Mouse (Mus musculus) thymus, postnatal 0 days (tissue): ENCODE data around the gene Lig1. TPM values are rescaled to one million over a fixed set of nuclear protein-coding genes. Genes with fewer than 3 reads are reported as not detected.
"Not testable (repeated sequence)": the region's sequence is repeated elsewhere in the genome, so short reads cannot be mapped to it uniquely, and the experiment has no call there.

Experiments used
- DNase-seq: peaks from one replicate; pipeline ENCODE4 v3.0.0-alpha.2; 2015; ENCODE audit warnings: low spot score
- polyA plus RNA-seq: library from polyadenylated mRNA; unstranded; fragments of >200 nt; fragmentation: Nextera tagmentation; extraction: Ambion mirVana; gene quantifications from 2 replicates; pipeline ENCODE4 v1.2.1, GENCODE M21; 2015

Gene Lig1
- polyA plus RNA-seq = 125 and 129 TPM in 2 replicates

- DNase-seq = no peak
Observed at GRCm38 (mm10) chr7:13277081-13277480, at the start of gene Lig1. Gene Lig1 (plus strand): TSS chr7:13277283.

- no peak for DNase-seq
Observed at GRCm38 (mm10) chr7:13260746-13261700, 16.1 kb upstream of the Lig1 start.

GRCm38 (mm10) chr7:13263851-13264250, 13.2 kb upstream of the Lig1 start:
- no peak for DNase-seq

DNA sequence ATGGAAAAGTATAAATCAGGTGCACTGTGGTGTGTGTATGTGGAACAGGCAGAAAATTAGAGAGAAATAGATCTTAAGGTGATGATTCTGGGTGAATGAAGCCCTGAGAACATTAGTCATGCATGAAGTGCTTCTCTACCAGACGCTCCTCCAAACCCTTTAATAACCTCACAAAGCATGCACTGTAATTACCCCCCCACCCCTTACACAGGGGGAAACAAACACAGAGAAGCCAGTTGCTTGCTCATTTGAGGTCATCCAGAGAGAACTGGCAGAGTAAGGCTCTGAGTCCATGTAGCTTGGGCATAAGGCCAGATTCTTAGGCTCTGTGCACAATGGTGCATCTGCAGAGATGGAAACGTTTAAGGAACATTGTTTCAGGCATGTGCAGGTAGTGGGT, 12.7 kb upstream of the Lig1 start:
- DNase-seq = no peak

DNA sequence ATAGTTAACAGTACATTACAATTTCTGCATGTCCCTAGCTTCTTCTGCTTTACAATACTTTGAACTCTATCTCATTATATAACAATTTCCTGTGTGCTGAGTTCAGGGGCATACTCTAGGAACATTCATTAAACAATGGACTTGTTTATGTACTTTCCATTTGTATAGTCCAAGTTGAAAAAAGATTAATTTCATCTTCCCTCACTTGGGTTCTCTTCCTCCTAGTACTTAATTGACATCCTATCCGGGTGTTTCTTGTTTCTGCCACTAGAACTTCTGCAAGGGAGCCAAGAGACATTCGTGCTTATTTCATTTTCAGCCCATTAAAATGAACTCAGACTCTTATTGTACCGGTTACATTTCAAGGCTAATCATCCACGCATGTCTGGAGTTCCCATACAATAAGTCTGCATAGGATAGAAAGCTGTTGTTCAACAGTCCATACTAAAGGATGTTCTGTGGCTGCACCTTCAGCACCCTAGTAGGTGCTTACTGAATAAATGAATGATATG, 8.3 kb upstream of the Lig1 start:
- no peak for DNase-seq

DNA sequence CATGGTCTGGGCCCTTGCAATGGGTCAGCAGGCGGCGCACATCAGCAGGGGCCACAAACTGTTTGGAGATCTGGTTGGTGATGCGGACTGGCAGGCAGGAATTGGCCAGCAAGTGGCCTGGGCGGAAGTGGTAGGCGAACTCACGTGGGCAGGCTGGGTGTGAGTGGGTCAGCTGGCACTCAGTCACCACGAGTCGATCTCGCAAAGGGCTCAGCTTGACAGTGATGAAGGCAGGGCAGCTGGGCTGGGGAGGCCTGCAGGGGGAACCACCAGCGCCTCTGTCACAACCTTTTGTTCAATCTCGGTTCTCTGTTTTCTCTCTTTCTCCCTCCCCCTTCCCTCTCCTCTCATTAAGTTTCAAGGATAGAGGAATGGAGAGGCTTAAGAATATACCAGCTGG, 7.7 kb upstream of the Lig1 start:
- DNase-seq = no peak

DNA sequence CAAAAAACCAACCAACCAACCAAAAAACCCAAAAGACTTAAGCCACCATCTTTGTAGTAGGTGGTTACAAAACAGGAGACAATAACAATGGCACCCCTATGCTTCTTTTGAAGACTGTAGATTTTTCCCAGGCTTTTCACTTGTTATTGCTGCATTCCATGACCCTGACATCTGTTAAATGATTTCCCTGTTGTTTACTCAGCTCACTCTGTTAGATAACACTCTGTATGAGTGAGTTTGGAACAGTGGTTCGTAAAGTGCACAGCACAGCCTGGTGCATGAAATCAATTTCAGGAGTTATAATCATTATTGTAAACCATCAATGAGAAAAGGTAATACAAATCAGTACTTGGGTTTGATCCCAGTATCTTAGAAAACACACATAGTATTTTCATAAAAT, 5.4 kb upstream of the Lig1 start:
- no peak for DNase-seq

- DNase-seq = no peak
Observed at GRCm38 (mm10) chr7:13277833-13278232, 750 bp downstream of the Lig1 start.

DNA sequence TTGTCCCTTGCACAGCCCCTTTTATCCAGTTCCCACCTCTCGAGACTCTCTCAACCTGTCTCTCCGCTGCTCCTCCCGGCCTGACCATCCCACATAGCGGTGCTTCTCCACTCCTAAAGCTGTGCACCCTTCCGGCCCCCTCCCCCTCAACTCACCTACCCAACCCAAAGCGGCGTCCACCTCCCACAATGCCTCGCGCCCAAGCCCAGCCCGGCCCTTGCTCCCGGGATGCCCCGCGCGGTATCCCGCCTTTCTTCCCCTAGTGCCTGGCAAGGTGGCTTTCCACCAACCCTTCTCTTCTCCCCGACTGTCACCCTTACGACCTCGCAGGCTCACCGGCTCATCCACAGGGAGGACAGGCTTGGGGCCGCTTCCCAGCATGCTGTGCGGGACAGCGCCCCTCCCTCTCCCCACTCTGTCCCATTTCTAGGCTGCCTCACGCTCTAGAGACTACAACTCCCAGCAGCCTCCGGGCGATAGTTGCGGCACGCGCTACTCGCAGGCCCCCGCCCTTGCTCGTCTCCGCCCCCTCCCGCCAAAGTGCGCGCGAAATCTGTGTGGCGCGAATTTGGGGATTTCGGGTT, 1.3 kb downstream of the Lig1 start, which contains the start of gene Zswim9:
Gene Zswim9 (minus strand): TSS at position 414 of the 584 bp plus-strand sequence.
- DNase-seq = peak; percentile 94

DNA sequence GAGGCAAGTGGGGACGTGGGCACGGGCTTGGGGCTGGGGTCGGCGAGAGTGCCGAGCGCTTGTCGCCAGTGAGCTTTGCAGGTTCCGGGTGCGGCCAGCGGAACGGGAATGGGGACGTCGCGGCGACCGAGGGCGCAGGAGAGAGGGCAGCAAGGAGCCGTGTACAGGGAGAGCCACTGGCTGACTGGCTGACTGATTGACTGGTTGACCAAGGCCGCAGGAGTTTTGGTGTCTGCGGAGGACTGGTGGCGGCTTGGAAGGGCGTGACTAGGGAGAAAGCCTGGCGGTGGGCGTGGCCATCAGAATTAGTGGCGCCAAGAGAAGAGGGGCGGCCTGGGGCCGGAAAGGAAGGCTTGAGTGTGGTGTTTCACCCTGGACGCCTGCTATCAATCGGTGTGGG, 1.9 kb downstream of the Lig1 start:
- not testable (repeated sequence) for DNase-seq

GRCm38 (mm10) chr7:13288621-13289020, 11.5 kb downstream of the Lig1 start:
- DNase-seq = peak; percentile 48

DNA sequence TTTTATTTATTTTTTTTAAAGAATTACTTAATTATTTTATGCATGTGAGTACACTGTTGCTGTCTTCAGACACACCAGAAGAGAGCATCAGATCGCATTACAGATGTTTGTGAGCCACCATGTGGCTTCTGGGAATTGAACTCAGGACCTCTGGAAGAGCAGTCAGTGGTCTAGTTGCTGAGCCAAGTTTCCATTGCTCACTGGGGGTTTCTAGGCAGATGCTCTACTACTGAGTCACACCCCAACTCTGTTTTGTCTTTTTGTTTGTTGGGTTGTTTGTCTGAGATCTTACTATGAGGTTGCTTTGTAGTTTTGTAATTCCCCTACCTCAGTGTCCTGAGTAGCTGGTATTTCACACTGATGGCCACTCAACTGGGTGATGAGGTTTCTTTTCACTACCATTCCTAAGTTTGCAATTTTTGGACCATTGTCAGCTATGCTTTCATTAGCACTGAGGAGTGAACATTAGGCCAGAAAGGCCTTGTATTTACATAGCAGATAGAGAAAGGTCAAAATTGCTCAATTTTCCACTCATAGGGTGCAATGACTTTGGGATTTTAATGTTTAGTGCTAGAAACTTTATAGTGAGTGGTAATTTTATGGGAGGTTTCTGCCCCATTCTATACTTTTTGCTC, 13.1 kb downstream of the Lig1 start:
- no peak for DNase-seq

DNA sequence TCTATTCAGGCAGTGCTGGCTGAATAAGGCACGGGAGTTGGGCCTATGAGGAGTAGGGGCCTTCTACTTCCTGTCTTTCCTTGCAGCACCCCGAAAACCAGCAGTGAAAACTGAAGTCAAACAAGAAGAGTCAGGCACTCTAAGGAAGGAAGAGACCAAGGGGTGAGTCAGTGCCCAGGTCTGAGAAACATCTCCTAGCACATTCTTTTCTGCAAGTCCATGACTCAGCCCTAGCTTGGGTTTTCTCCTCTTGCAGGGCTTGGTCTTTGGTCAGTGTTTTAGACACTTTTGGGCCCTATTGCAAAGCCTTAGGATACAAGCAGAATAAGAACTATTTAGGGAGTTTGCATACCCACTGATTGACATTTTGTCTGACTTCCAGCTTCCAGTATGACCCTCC, 14.3 kb downstream of the Lig1 start:
- DNase-seq = no peak

- no peak for DNase-seq
Observed at GRCm38 (mm10) chr7:13293878-13294855, 17.1 kb downstream of the Lig1 start.

DNA sequence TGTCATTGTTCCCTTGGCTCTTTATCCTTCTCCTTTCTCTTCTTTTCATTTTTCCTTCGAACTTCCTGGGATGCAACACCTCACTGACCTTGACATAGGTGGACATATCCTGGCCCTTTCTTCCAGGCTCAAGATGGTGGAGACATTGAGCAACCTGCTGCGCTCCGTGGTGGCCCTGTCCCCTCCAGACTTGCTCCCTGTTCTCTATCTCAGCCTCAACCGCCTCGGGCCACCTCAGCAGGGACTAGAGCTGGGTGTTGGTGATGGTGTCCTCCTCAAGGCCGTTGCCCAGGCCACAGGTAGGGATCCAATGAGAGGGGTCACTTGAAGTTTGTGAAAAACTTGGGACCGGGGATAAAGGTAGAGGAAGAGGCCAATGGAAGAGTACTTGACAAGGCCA, 18.2 kb downstream of the Lig1 start:
- DNase-seq = no peak

DNA sequence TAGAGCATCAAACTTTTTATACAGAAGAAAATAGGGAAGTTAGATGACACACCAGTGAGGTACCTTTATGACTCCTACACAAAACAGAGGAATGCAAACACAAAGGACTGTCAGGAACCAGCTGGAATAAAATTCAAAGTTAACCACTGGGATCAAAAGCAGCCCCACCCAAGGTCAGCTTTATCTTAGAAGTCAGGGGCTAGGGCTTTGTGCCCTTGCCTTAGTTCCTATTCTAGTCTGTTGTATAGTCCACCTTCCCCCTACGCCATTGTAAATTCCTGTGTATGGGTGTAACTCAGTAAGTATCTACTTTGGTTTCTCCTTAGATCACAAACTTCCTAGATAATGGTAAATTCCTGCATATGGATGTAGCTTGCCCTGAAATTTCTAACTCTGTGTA, 20.6 kb downstream of the Lig1 start:
- DNase-seq = no peak

DNA sequence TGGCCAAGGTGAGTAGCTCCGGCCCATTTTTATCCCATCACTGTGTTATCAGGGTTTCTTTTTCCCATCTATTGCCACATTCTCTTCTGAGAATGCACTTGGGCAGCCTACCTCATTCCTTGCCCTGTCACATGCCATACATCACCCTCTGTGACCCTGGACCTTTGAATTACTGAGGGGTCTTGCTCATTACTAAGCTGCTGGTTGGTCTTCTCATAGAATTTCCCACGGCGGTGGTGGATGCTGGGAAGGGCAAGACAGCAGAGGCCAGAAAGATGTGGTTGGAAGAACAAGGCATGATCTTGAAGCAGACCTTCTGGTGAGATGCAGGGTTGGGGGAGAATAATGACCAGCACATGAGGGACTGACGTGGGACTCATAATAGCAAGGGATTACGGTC, 21.7 kb downstream of the Lig1 start:
- DNase-seq = no peak

GRCm38 (mm10) chr7:13301643-13302042, 24.6 kb downstream of the Lig1 start:
- DNase-seq = no peak

- peak; percentile 84 for DNase-seq
Observed at GRCm38 (mm10) chr7:13302780-13303179, 25.7 kb downstream of the Lig1 start.

DNA sequence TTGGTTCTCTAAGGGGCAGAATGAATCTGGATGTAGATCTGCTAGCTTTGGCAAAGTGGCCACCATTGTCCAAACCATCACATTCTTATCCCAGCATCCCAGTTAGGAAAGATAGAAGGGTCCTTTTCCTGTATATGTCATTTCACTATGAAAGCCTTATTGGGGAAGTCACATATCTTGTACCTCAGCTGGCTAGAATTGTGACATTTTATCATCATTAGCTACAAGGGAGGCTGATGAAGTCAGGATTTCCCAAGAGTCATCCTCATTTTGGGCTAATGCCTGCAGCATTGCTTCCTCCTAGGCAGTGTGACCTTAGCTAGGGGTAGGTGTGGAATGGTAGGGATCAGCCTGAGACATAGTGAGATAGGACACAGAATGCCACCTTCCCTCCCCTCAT, 26.3 kb downstream of the Lig1 start:
- no peak for DNase-seq

DNA sequence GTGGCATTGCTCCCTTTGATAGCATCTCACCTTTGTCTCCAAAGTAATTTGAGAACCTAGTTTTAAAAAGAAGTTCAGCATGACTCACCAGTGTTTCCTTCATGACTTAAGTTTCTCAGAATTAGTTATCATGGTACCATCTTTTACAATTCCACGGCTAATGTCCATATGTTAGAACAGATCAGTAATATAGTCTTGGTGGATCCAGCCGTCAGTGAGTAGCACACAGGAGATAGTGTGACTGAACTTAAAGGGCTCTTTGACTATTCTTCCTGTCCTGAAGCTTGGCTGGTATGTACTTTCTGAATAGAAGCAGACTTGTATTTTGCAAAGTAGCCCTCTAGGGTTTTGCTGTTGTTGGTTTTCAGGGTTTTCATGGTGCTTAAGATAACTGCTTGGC, 32.3 kb downstream of the Lig1 start:
- DNase-seq = no peak
